Mouse (Mus musculus): ENCODE data around the gene Zpbp.
A peak's percentile ranks its signal among the peaks of the same experiment; 100 is the strongest.

Gene Zpbp

DNA sequence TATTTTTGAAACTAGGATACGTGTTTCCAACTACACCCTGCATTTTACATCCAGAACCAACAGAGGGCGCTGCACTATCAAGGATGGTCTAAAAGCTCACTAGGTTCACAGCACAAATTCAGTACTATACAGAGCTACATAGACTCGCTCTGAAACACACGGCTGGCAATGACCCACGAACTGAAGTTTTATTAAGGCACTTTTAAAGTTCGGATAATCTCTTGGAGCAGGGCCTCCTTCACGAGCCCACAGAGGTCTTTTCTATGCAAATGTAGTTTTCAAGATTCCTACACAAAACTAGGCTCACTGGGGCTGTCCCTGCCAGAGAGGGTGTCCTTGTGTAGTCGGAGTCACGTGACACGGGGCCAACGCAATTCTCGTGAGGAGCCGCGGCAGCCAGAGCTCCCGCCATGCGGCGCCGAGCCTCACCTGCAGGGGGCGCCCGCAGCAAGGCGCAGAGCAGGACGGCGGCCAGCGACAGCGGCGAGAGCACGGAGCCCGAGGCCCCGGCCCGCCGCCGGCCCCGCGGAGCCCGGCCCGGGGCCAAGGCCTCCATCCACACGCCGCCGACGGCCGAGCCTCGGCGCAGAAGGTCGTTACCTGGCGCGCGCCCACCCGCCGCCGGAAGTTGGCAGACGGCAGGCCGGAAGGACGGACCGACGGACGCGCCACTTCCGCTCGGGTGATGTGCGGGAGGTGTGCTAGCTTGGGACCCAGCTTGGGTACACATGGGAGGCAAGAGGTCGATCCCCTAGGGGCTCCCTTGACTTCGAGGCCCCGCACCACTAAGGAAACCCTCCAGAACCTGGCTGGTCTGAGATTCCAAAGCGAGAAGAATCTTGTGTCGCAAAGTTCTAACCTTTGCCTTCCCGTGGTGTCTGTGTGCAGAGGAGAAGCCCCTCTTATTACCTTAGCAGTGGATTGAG lies at the start of gene Zpbp, which contains the start of gene Spata48:
Gene Zpbp (minus strand): TSS at position 774 of the 926 bp plus-strand sequence.
Gene Spata48 (plus strand): TSS at position 460 of the 926 bp plus-strand sequence.
- DNase-seq (ENCODE audit: low spot score in 2 of 2) = peak; percentile 71 to 93

GRCm38 (mm10) chr11:11509413-11509812 lies 47.2 kb upstream of the Zpbp start:
- DNase-seq (ENCODE audit: low spot score in 2 of 2) = no peak

DNA sequence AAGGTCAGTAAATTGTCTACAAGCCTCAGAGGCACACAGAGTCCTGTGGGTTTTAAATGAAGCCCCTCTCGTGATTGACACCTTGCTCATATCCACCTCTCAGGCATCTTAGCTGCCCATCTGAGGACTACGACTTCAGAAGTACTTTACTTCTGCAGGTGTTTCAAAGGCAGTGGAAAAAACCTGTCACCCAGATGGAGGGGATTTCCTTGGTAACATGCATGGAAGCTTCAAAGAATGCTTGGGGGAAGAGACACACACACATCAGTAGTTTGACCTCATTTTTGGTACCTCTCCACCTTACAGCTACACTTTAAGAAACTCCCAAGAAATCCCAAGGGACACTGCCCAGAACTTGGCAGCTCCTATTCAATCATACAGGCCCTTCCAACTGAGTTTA lies 44.0 kb upstream of the Zpbp start:
- DNase-seq (ENCODE audit: low spot score in 2 of 2) = no peak

DNA sequence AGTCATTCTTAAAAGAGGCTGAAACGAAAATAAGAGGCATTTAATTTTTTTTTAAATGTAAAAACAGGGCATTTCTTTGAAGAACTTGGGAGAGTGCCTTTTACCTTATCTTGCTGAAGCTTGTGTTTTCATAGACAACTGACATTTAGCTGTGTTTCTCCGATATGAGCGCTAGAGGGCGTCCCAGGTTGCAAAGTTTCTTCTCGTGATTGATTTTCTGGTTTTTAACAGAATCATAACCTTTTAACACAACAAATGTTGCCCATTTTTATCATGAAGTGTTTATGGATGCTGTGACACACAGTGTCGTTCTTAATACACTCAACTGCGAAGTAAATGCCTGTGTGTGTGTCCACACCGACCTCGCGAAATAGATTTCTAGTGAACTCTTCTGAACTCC lies 37.7 kb upstream of the Zpbp start:
- DNase-seq (ENCODE audit: low spot score in 2 of 2) = peak in 1 of 2 experiments; percentile 7

GRCm38 (mm10) chr11:11495697-11496096 lies 33.5 kb upstream of the Zpbp start:
- no peak for DNase-seq (ENCODE audit: low spot score in 2 of 2)

DNA sequence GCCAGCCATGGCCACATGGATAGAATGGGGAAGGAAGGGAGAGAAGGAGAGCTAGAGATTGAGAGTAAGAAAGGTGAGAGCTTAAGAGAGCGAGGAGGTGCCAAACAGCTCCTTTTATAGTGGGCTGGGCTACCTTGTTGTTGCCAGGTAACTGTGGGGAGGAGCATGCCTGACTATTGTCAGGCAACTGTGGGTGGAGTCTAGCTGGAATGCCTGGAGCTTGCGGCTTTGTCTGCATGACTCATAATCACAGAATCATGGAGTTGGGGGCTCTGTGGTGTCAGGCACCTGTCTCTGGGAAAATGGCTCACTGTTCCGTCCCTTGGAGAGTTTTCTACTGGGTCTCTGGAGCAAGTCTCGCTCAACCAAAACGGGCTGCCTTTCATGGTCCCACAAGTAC lies 29.8 kb upstream of the Zpbp start:
- no peak for DNase-seq (ENCODE audit: low spot score in 2 of 2)

GRCm38 (mm10) chr11:11484378-11484777 lies 22.2 kb upstream of the Zpbp start:
- DNase-seq (ENCODE audit: low spot score in 2 of 2) = no peak

- no peak for DNase-seq (ENCODE audit: low spot score in 2 of 2)
Measured at GRCm38 (mm10) chr11:11468924-11469323, 6.7 kb upstream of the Zpbp start.

DNA sequence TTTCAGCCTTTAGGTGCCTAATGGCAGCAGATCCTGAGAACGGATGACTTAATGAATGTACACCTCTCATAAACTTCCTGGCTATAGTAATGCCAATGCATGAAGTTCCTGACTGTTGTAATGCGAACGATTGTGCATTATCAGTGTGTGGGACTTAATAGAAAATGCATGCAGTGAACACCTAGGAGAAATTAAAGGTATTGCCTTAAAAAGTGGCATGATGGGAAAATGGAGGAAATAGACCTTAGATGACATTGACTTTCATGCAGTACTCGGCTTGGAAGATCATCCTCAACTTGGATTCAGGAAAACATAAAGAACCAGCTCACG lies 318 bp upstream of the Zpbp start:
- no peak for DNase-seq (ENCODE audit: low spot score in 2 of 2)

DNA sequence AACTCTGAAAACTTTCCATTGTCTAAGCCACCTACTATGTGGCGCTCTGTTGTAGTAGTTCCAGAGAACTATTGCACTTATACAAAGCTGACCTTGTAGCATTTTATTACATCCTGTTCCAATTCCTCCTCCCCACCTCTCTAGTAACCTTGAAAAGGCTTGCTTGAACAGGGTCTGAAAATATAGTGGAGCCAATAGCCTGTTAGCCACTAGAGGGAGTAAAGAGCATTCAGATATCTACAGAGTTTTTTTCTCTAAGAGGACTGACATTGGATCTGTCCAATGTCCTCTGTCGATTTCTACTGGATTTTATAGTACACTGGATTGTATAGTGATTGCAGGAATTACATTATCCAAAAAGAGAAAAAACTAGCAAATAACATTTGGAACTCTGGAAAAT lies 7.2 kb downstream of the Zpbp start:
- no peak for DNase-seq (ENCODE audit: low spot score in 2 of 2)

GRCm38 (mm10) chr11:11417356-11417755 lies 44.9 kb downstream of the Zpbp start:
- no peak for DNase-seq (ENCODE audit: low spot score in 2 of 2)

DNA sequence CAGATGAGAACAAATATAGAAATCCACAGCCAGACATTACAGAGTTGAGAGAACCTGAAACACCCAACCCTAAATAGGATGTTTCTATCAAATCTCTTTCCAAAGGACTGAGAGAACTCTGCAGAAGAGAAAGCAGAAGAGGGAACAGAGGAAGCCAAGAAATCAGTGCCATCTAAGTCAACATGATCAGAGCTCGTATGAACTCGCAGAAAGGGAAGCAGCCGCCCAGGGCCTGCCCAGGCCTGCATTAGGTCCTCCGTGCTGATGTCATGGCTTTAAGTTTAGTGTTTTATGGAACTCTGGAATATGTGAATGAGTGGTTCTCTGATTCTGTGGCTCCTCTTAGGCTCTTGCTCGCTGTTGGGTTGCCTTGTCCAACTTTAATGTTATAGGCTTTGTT lies 48.0 kb downstream of the Zpbp start:
- DNase-seq (ENCODE audit: low spot score in 2 of 2) = no peak

DNA sequence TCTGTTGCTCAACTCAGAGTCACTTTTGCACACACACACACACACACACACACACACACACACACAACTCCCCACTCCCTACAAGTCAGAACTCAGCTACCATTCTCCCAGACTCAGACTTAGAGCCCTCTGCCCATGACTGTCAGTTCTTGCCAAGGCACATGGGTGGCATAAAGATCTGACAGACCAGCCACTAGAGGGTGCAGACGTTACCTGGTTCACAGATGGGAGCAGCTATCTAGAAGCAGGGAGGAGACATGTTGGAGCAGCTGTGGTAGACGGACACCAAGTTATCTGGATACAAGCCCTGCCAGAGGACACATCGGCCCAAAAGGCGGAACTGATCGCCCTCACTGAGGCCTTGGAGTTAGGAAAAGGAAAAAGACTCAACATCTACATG lies 67.5 kb downstream of the Zpbp start:
- DNase-seq (ENCODE audit: low spot score in 2 of 2) = no peak

GRCm38 (mm10) chr11:11393164-11393563 lies 69.0 kb downstream of the Zpbp start:
- DNase-seq (ENCODE audit: low spot score in 2 of 2) = no peak

- no peak for DNase-seq (ENCODE audit: low spot score in 2 of 2)
Measured at GRCm38 (mm10) chr11:11371305-11371704, 90.9 kb downstream of the Zpbp start.

DNA sequence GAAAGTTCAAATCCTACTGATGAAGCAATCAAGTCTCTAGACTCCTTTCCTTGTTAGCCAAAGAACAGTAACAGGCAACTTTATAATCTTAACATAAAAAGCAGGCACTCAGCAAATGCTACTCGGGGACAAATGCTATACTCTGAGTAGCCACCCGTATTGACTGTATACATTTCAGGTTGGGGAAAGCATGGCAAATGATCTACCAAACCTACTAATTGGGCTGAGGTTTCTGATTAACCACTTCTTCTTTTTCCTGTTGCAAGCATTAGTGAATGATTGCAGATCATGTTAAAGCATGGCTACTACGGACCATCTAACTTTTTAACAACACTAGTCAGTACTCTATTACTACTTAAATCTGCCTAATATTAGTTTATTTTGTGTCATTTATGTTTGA lies 178.7 kb downstream of the Zpbp start:
- no peak for DNase-seq (ENCODE audit: low spot score in 2 of 2)

DNA sequence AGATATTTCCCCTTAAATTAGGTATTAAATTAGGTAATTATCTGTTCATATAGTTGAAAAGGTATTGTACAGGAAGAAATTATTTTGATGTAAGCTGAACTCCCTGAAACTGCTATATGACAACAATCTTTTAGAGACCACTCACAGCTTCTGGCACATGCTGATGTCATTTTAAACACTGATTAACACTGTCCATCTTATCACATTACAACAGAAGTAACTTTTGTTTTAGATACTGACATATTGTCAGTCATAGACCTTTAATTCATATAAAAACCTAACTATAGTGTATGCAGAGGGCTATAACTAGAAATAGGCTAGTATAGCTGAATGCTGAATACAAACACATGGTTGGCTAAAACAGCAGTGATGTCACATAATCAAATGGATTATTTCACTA lies 182.1 kb downstream of the Zpbp start:
- no peak for DNase-seq (ENCODE audit: low spot score in 2 of 2)

GRCm38 (mm10) chr11:11257348-11257747 lies 204.9 kb downstream of the Zpbp start:
- no peak for DNase-seq (ENCODE audit: low spot score in 2 of 2)

DNA sequence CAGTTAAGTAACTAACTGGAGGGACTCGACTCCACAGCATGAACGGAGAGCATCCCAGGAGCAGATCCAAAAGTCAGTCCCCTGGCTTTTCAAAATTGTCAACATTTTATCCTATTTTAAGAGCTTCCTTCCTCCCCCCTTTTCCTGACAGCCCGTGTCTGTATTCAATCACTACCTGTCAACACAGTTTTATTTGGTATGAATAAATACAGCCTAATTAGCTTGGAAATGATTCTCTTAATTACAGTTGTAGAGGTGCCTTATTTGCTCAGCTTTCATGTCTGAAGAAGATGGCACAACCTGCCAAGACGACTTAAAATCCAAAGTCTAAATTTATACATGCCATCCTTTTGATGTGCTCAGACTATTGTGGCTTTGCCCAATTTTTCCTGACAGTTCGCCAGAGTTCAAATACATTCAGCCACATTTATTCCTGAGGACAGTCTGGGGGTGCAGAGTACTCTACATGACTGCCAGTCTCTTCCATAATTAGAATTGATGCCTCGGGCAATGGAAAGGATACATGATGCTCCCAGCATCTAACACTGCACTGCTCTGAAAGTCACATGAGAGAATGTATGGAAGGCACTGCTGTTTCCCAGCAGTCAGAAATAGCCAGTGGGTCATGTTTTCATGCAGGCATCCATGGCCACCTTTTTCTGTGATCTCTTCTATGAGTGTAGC lies 219.4 kb downstream of the Zpbp start:
- no peak for DNase-seq (ENCODE audit: low spot score in 2 of 2)

DNA sequence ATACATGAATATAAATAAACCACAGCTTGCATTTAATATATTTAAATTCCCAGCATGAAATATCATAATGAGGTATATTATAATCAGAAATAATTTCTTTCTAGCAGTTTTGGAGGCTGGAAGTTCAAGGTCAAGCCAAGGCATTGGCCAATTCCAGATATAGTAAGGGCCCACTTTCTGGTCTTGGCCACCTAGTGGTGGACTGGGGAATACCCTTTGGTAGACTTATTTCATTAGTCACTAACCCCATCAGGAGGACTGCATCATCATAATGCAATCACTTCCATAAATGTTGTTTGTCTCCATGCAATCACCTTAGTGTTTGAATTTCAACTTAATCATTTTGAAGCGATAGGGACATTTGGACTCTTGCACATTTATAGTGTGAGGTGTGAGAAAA lies 222.9 kb downstream of the Zpbp start:
- no peak for DNase-seq (ENCODE audit: low spot score in 2 of 2)

All from cerebellum, postnatal 4 days (tissue).